Mouse (Mus musculus): ENCODE measurements around the gene Cyp17a1. TPM values are rescaled to one million over a fixed set of nuclear protein-coding genes. Genes with fewer than 3 reads are reported as not detected.
A peak's percentile ranks its signal among the peaks of the same experiment; 100 is the strongest.

Cyp17a1 gene
- total and polyA plus RNA-seq, 3 experiments, result 0.12 TPM; not detected in 2

- Histone ChIP-seq H3K27ac (peak overlapping the region; percentile 38; the same call in 1 of the 2 replicates), H3K4me1 (ENCODE audit: control insufficient read depth, insufficient read depth, low read length) (peaks cover 35% of the 10 kb centered on the region), H3K9ac (ENCODE audit: low read depth, low read length) (no peak overlapping the region), H3K36me3 (ENCODE audit: control insufficient read depth, insufficient read depth, low read length) (peaks cover 7% of the 10 kb centered on the region), H3K27me3 (ENCODE audit: control insufficient read depth, insufficient read depth, low read length) (no peaks in the 10 kb centered on the region), H3K79me2 (replicated peaks; ENCODE audit: control insufficient read depth, insufficient read depth, low read length) (no peaks in the 10 kb centered on the region; the same call in 1 of the 2 replicates), H3K4me3 (no peak overlapping the region)
- DNase-seq, result no peak
- intact Hi-C loops (cut with DNase I), result loop anchor here (2.0 kb wide), 1 partner anchor 20 kb away; the partner anchor contains the start of gene Wbp1l
- TF ChIP-seq POLR2A (IDR thresholded peaks at IDR 0.05; ENCODE audit: insufficient read depth, low read depth, low read length), result no peak
- no peak for TF ChIP-seq EP300 (IDR thresholded peaks at IDR 0.05; ENCODE audit: insufficient read depth, low read depth, low read length)
- no peak for TF ChIP-seq CTCF (IDR thresholded peaks at IDR 0.05)
- 47% methylated on average over 9 of the region's 9 CpGs for WGBS
These were observed 54.6 kb downstream of the Cyp17a1 start for GRCm38 (mm10) chr19:46618322-46618721.

- Histone ChIP-seq H3K4me1 (ENCODE audit: control insufficient read depth, insufficient read depth, low read length) (peaks cover 34% of the 10 kb centered on the region), H3K27ac (no peak overlapping the region), H3K27me3 (ENCODE audit: control insufficient read depth, insufficient read depth, low read length) (no peaks in the 10 kb centered on the region), H3K4me3 (no peak overlapping the region), H3K9ac (ENCODE audit: low read depth, low read length) (no peak overlapping the region), H3K36me3 (ENCODE audit: control insufficient read depth, insufficient read depth, low read length) (peaks cover 10% of the 10 kb centered on the region), H3K79me2 (replicated peaks; ENCODE audit: control insufficient read depth, insufficient read depth, low read length) (no peaks in the 10 kb centered on the region; the same call in 1 of the 2 replicates)
- 76% methylated on average over 8 of the region's 8 CpGs for WGBS
- DNase-seq, result no peak
- intact Hi-C loops (cut with DNase I), result no loop called here
- TF ChIP-seq CTCF (IDR thresholded peaks at IDR 0.05), result no peak
These were observed 55.6 kb downstream of the Cyp17a1 start for GRCm38 (mm10) chr19:46617361-46617760.

Other genes with a start within 250 kb of the Cyp17a1 start
- 10 to 100 TPM; 39.2 to 39.8 TPM for gene Trim8, start 171.5 kb downstream of the Cyp17a1 start, total RNA-seq (2021)
- gene Trim8, start 171.5 kb downstream of the Cyp17a1 start, polyA plus RNA-seq (2012; rRNA removed), result 17.2 and 24.1 TPM in 2 replicates
- 10 to 100 TPM; 36.1 to 43.4 TPM for gene Arl3, start 100.0 kb downstream of the Cyp17a1 start, total RNA-seq (2021)
- 38.3 and 57.0 TPM in 2 replicates for gene Arl3, start 100.0 kb downstream of the Cyp17a1 start, polyA plus RNA-seq (2012; rRNA removed)
- gene Sfxn2, start 99.8 kb downstream of the Cyp17a1 start, total RNA-seq (2021), result 1 to 10 TPM; 2.4 to 3.6 TPM
- 2.3 and 2.7 TPM in 2 replicates for gene Sfxn2, start 99.8 kb downstream of the Cyp17a1 start, polyA plus RNA-seq (2012; rRNA removed)
- gene Wbp1l, start 74.1 kb downstream of the Cyp17a1 start, total RNA-seq (2021), result 10 to 100 TPM; 53.5 to 54.2 TPM
- gene Wbp1l, start 74.1 kb downstream of the Cyp17a1 start, polyA plus RNA-seq (2012; rRNA removed), result 39.2 and 46.2 TPM in 2 replicates
- 1 to 10 TPM; 7.1 to 7.8 TPM for gene Borcs7, start 16.7 kb upstream of the Cyp17a1 start, total RNA-seq (2021)
- 4.7 and 8.7 TPM in 2 replicates for gene Borcs7, start 16.7 kb upstream of the Cyp17a1 start, polyA plus RNA-seq (2012; rRNA removed)
- gene As3mt, start 34.3 kb upstream of the Cyp17a1 start, total RNA-seq (2021), result 10 to 100 TPM; 86.2 to 99.2 TPM
- gene As3mt, start 34.3 kb upstream of the Cyp17a1 start, polyA plus RNA-seq (2012; rRNA removed), result 33.2 and 63.7 TPM in 2 replicates
- 1 to 10 TPM; 6.7 to 7.3 TPM for gene Cnnm2, start 88.4 kb upstream of the Cyp17a1 start, total RNA-seq (2021)
- gene Cnnm2, start 88.4 kb upstream of the Cyp17a1 start, polyA plus RNA-seq (2012; rRNA removed), result 5.4 and 5.6 TPM in 2 replicates

All from heart, adult 2 months (tissue).